In genomic region chr14:32201354-32201753, GRCm38 (mm10) we compare ENCODE assay signal across 8 mouse cellular contexts. TPM values are rescaled to one million over a fixed set of nuclear protein-coding genes. Genes with fewer than 3 reads are reported as not detected.
DNase-seq lines count a peak whose midpoint lies in the region; ATAC-seq and TF ChIP-seq lines count a peak whose summit lies in the region.

No protein-coding gene starts in this region.

- peak overlapping the region; percentile 97 for H3K9ac ChIP-seq in hindbrain, embryonic 13.5 days

- H3K27me3 ChIP-seq in hindbrain, embryonic 13.5 days: no peaks in the 10 kb centered on the region

- WGBS in hindbrain, embryonic 13.5 days: 0% methylated on average over 26 of the region's 26 CpGs

- ATAC-seq in hindbrain, embryonic 13.5 days (ENCODE audit: low FRiP score): 0 out of 2 replicates have a peak, but pooled peaks have one; percentile 10
- no peak for ATAC-seq in cerebellum, adult (ENCODE audit: insufficient number of reproducible peaks, low FRiP score, low TSS enrichment)

- H3K36me3 ChIP-seq in hindbrain, embryonic 13.5 days: peaks cover 29% of the 10 kb centered on the region

- H3K27ac ChIP-seq in gastrocnemius, adult 2 months: peak overlapping the region; percentile 94
- peak overlapping the region; percentile 69 for H3K27ac ChIP-seq in hindbrain, embryonic 13.5 days

- peaks cover 31% of the 10 kb centered on the region for H3K4me1 ChIP-seq in hindbrain, embryonic 13.5 days (replicated peaks)

- no peaks in the 10 kb centered on the region for H3K9me3 ChIP-seq in hindbrain, embryonic 13.5 days

- TF ChIP-seq CTCF in gastrocnemius, adult 2 months (IDR thresholded peaks at IDR 0.05): no peak

- H3K4me3 ChIP-seq in gastrocnemius, adult 2 months: peak overlapping the region; percentile 95
- peak overlapping the region; percentile 88 for H3K4me3 ChIP-seq in hindbrain, embryonic 13.5 days

- DNase-seq in gastrocnemius, adult 2 months: no peak
- no peak for DNase-seq in gastrocnemius, adult 8-10 months (ENCODE audit: low spot score in 2 of 2)
- DNase-seq in urinary bladder, postnatal 25 days (ENCODE audit: low spot score): peak; percentile 51
- DNase-seq in urinary bladder, postnatal 10 days (ENCODE audit: low spot score): no peak
- peak; percentile 20 for DNase-seq in mesoderm, embryonic 11.5 days (ENCODE audit: low read depth, low spot score)
- DNase-seq in urinary bladder, postnatal 36 days (ENCODE audit: low spot score in 2 of 2): no peak

- H3K4me2 ChIP-seq in hindbrain, embryonic 13.5 days: peak overlapping the region; percentile 64

- intact Hi-C loops in gastrocnemius, adult 2 months (cut with DNase I): no loop called here

RNA-seq across cellular contexts. Expression of gene Timm23, which starts 0.3 kb away (rescaled TPM):
- 100 to 1,000 TPM; 187 to 209 TPM for total RNA-seq in gastrocnemius, adult 2 months (2021)
- 100 to 1,000 TPM; 183 to 225 (median 215) TPM for total RNA-seq in gastrocnemius, adult 8-10 months (2022)
- 218 and 235 TPM in 2 replicates for polyA plus RNA-seq in hindbrain, embryonic 13.5 days (2015; fragmentation: Nextera tagmentation; extraction: Ambion mirVana)

RNA-seq across cellular contexts. Expression of gene Parg, which starts 0.4 kb away (rescaled TPM):
- total RNA-seq in gastrocnemius, adult 2 months (2021): 10 to 100 TPM; 21.4 to 22.0 TPM
- 10 to 100 TPM; 16.4 to 20.8 (median 18.5) TPM for total RNA-seq in gastrocnemius, adult 8-10 months (2022)
- polyA plus RNA-seq in hindbrain, embryonic 13.5 days (2015; fragmentation: Nextera tagmentation; extraction: Ambion mirVana): 36.7 and 38.6 TPM in 2 replicates

RNA-seq across cellular contexts. Expression of gene Ncoa4, which starts 41.7 kb away (rescaled TPM):
- 10 to 100 TPM; 60.8 to 77.6 TPM for total RNA-seq in gastrocnemius, adult 2 months (2021)
- total RNA-seq in gastrocnemius, adult 8-10 months (2022): 10 to 100 TPM; 56.3 to 83.2 (median 68.9) TPM
- polyA plus RNA-seq in hindbrain, embryonic 13.5 days (2015; fragmentation: Nextera tagmentation; extraction: Ambion mirVana): 93.0 and 93.5 TPM in 2 replicates

RNA-seq across cellular contexts. Expression of gene Msmb, which starts 59.5 kb away (rescaled TPM):
- total RNA-seq in gastrocnemius, adult 2 months (2021): not detected
- not detected for total RNA-seq in gastrocnemius, adult 8-10 months (2022)
- not detected in 2 replicates for polyA plus RNA-seq in hindbrain, embryonic 13.5 days (2015; fragmentation: Nextera tagmentation; extraction: Ambion mirVana)

Comparison
In these comparisons a context has a peak if more than half of its experiments do, and no peak if none do; other contexts are left out.
1. DNase-seq: peak in urinary bladder, postnatal 25 days (single experiment) and mesoderm, embryonic 11.5 days (single experiment); none in gastrocnemius, adult 2 months (single experiment), gastrocnemius, adult 8-10 months (0 of 2), urinary bladder, postnatal 10 days (single experiment) and urinary bladder, postnatal 36 days (0 of 2).